20 mouse cellular contexts compared by ENCODE assay signal in the genomic region with DNA sequence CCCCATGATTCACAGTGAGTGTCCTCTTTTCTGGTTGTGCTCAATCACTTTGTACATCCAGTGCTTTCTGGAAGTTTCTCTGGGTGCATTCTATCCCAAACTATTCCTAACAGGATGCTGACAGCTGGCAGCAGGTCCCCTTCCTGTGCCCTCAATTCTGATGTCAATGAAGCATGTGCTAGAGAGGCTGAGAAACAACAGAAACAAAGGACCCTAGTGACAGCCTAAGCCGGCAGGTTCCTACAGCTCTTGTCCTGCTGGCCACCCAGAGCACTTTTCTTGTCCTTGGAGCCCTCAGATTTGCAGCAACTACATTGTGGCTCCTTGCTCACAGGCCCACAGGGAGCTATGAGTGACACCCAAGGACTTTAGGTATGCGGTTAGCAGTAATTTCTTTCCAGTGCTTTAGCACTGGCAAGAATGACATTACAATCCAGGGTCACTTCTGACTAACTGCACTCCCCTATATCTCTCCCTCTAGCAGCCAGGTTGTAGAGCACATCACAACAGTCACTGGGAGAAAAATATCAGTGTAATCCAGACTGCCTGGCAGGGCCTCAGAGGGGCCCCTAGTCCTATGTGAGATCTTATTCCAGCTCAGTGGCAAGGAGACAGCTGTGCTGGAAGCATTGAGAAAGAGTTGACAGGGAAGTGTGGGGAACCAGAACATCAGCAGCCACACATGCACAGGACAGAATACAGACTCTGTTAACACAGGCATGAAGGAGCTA. TPM values are rescaled to one million over a fixed set of nuclear protein-coding genes. Genes with fewer than 3 reads are reported as not detected.
DNase-seq lines count a peak whose midpoint lies in the region; ATAC-seq and TF ChIP-seq lines count a peak whose summit lies in the region.
"Had no signal": no experiment of that assay in that cellular context is flagged by ENCODE, and none has a peak within 500 bp of the region (broad histone marks: within the 10 kb centered on the region; RNA-seq: fewer than 3 reads in every experiment).

No protein-coding gene starts in this region.

- H3K4me3 ChIP-seq in layer of hippocampus, adult 2 months = no peak overlapping the region
- no peak overlapping the region for H3K4me3 ChIP-seq in cortical plate, adult 2 months (ENCODE audit: insufficient read depth, low read length)
- H3K4me3 ChIP-seq: hindbrain, embryonic 13.5 days; liver, embryonic 15.5 days; neural tube, embryonic 13.5 days had no signal

- ATAC-seq in frontal cortex, adult (ENCODE audit: low TSS enrichment) = no peak
- ATAC-seq: forebrain, postnatal 0 days; intestine, embryonic 16.5 days had no signal

- peak overlapping the region; percentile 49; the same call in 1 of the 2 replicates for H3K27ac ChIP-seq in layer of hippocampus, adult 2 months
- peak overlapping the region; percentile 45 for H3K27ac ChIP-seq in cortical plate, adult 2 months (ENCODE audit: insufficient read depth, low read length)
- H3K27ac ChIP-seq: hindbrain, embryonic 13.5 days; kidney, postnatal 0 days; liver, embryonic 15.5 days; neural tube, embryonic 13.5 days had no signal

- intact Hi-C loops in heart, postnatal 25 days (cut with DNase I) = no loop called here

- H3K4me1 ChIP-seq in cortical plate, adult 2 months (ENCODE audit: control insufficient read depth, insufficient read depth, low read length) = peaks cover 1% of the 10 kb centered on the region; the same call in 1 of the 2 replicates
- H3K4me1 ChIP-seq: hindbrain, embryonic 13.5 days; neural tube, embryonic 13.5 days had no signal

- no peak for TF ChIP-seq CTCF in layer of hippocampus, adult 2 months (conservative IDR thresholded peaks at IDR 0.05)
- no peak for TF ChIP-seq CTCF in cortical plate, adult 2 months (IDR thresholded peaks at IDR 0.05; ENCODE audit: extremely low read depth, insufficient read depth, low read length)

- peak; percentile 88 for DNase-seq in heart, adult 11 months
- no peak for DNase-seq in heart, postnatal 25 days (ENCODE audit: low spot score)
- DNase-seq in layer of hippocampus, adult 2 months (ENCODE audit: low spot score in 2 of 2) = no peak
- DNase-seq in layer of hippocampus, postnatal 25 days (ENCODE audit: extremely low spot score in 1 of 2, low spot score in 1 of 2) = no peak
- peak; percentile 36 for DNase-seq in adrenal gland, postnatal 10 days
- DNase-seq in right cerebral cortex, adult 2 months (ENCODE audit: low spot score in 2 of 2) = no peak
- DNase-seq: cerebellum, postnatal 14 days; forebrain, postnatal 0 days; gastrocnemius, postnatal 25 days; thymus, adult 18-20 months had no signal

- TF ChIP-seq POLR2A in cortical plate, adult 2 months (IDR thresholded peaks at IDR 0.05; ENCODE audit: extremely low read depth, insufficient read depth, low read length) = no peak

RNA-seq across cellular contexts. Expression of gene Ppp1r3g, which starts 37.2 kb away (rescaled TPM):
- under 1 TPM; 0.45 to 0.47 TPM for total RNA-seq in heart, postnatal 25 days (2021)
- total RNA-seq in layer of hippocampus, adult 2 months (2021) = 10 to 100 TPM; 10.7 to 12.5 TPM
- 10 to 100 TPM; 10.7 to 15.7 TPM for total RNA-seq in layer of hippocampus, postnatal 25 days (2021)
- 1 to 10 TPM in 1 of 2 experiments, under 1 TPM in 1; 1.00 to 5.0 TPM for total RNA-seq in adrenal gland, postnatal 10 days (2021)
- 11.9 and 12.0 TPM in 2 replicates for polyA plus RNA-seq in cortical plate, adult 2 months (2012; rRNA removed)
- total RNA-seq: gastrocnemius, postnatal 25 days; megakaryocyte progenitor cell, adult 5-6 weeks; monocyte, adult 5-6 weeks had no signal
- polyA plus RNA-seq: C2C12 had no signal

Comparison
In these comparisons a context has a peak if more than half of its experiments do, and no peak if none do; other contexts are left out.
1. DNase-seq: peak in heart, adult 11 months (single experiment) and adrenal gland, postnatal 10 days (single experiment); none in heart, postnatal 25 days (single experiment), layer of hippocampus, adult 2 months (0 of 2), layer of hippocampus, postnatal 25 days (0 of 2) and right cerebral cortex, adult 2 months (0 of 2).